Mouse (Mus musculus) granulocyte monocyte progenitor cell, adult 5-6 weeks (primary cell): ENCODE measurements at regions not wholly inside any gene's neighbourhood (a gene's known extent, or its start where the extent isn't known, plus 50 kb on each side); places are given as distances from the start of the nearest gene placed in this dataset.
"Not testable (repeated sequence)": the region's sequence is repeated elsewhere in the genome, so short reads cannot be mapped to it uniquely, and the experiment has no call there.

Source experiments
- ATAC-seq: replicated peaks from 2 replicates; pipeline ENCODE4 v1.8.0; 2016; ENCODE audit warnings: mild to moderate bottlenecking, moderate TSS enrichment, inconsistent platforms; ENCODE audit not compliant: poor library complexity, severe bottlenecking

DNA sequence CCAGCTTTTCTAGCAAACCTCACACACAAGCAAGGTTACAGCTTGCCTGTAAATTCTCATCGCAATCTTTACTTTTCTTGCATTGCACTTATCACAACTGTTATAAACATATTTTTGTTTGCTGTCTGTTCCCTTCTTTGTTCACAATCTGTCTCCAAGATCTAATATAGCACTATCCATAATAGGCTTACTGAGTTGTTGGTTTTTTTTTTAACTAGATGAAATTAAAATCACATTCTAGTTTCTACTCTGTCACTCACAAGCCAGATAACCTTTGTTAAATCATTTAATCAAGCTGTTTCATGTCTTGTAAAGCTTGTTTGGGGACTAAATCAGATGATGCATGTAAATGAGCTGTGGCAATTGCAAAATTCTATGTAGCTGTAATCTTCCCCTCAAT, 180.1 kb upstream of the Gm10306 start:
- ATAC-seq = no peak

DNA sequence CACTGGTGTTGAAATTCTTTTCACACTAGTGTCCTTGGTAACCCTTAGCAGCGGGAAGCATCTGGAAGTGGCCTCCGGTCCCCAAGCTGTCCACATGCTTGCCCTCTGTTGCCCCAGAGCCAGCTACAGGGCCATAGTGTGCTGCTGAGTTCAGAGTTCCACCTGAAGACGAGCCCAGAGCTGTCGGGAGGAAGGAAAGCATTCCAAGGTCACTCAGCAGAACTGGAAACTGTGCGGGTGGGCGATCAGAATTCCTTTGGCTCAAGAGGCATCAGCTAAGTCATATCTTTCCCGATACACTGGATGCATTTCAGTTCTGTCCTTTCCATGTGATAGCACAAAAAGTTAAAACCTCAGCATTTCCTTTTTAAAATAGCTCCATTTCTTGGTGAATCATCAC, 170.6 kb upstream of the Gm10306 start:
- no peak for ATAC-seq

DNA sequence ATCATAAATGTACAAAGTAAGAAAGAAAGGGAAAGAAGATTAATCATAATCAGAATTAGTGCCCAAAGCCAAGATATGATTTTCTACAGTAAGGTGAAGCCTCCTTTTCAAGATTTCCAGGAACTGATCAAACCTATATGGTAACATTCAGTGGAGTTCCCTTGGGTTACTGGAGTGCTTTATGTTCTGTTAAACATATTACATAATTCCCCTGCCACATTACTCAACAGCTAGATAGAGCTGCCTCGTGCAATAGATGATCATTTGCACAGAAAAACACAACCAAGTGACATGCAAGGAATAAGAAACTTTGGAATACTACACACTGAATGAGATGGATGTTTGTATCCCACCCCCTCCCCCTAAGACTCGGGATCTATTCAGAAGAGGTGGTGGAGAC, 168.0 kb upstream of the Gm10306 start:
- ATAC-seq = peak; percentile 83

DNA sequence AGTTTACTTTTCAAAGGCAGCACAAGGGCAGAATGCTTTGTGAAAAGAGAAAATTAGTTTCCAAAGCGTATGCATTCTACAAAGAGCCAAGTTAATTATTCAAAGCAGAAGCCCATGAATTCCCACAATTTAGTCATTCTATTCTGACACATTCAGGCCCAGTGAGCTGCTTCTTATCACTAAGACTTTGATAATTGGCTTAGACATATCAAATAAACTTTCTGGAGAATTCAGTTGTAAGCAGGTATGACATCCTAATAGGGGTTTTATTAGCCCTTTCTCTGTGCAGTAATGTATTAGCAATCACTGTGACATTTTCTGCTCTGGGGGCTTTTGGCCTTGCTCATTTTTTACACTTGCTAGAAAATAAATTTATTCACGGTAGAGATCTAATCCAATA, 161.9 kb upstream of the Gm10306 start:
- no peak for ATAC-seq

DNA sequence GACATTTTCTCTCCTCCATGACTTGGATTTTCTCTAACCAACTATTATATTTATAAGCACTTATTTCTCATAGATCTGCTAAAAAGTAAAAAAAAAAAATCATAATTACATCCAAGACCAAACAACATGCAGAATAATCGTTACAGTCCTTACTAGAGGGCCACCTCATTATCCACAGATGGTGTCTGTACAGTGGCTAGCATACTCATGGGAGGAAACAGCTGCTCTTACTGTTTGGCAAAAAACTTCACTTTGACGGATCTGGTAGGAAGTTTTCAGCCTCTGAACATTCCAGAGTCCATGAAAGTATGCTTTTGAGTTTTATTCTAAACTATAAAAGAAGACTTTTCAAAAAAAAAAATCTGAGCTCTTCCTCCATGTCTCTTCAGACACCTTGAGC, 159.1 kb upstream of the Gm10306 start:
- no peak for ATAC-seq

DNA sequence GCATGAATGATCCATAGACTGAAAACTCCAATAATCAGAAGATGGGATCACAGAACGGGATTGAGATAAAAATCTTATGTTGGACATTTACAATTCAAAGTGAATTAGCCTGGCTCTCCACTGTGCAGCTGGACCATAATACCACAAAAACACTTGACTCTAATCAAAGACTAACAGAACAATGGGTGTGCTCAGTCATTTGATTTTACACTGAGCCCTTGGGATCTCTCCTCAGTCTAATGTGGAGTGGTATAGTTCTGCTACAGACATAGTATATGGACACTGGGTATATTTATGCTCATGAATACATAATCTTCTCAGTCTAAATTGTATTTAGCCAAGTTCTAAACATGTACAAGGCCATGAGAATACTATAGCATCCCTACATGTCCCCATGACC, 149.4 kb upstream of the Gm10306 start:
- ATAC-seq = no peak

DNA sequence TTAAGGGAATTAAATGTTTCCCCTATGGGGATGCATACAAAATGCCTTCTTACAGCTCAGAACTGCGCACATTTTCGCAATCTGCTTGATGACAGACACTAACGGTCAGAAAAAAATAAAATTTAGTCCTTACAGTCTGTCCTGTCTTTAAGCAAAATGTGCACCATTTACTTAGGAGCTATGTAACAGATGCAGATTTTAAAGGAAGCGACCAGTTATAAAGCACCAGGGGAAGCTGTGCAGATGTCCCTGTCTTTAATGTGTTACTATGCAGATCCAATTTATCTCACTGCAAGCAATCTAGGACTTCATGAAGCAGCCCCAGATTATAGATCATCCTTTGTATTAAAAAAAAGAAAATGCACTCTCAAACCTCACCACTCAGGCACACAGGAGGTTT, 148.8 kb upstream of the Gm10306 start:
- ATAC-seq = no peak

DNA sequence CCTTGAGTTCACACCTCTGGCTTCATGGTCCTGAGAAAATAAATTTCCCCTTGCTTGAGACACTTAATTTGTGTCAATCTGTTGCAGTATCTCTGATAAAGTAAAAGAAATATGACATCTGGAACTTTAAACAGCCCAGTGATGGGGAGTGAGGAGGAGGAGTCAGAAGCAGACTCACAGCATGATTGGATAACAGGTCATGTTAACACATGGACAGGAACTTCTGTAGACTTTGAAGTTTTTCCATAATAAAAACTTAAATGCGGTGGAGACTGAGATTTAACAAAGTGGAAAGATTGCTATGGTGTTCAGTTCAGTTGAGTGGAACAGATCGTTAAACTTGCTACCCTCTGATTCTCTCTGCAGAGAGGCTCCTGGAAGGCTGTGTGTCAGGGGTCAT, 143.7 kb upstream of the Gm10306 start:
- no peak for ATAC-seq

DNA sequence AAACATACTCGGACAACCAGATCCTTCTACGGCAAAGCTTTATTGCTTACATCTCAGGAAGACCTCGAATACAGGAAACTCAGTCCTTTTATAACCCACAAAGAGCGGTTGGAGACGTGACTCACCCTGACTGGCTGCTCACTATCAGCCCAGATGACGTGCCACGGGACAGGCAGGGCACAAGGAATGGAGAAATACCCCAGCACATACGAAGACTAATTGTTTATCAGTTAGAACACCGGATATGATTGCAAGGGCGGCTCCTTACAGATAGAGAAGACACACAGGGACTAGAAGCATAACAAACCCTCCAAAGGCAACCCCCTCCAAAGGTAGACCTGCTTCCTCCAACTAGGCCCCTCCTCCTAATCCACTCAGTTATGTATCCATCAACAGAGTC, 130.8 kb upstream of the Gm10306 start:
- not testable (repeated sequence) for ATAC-seq

DNA sequence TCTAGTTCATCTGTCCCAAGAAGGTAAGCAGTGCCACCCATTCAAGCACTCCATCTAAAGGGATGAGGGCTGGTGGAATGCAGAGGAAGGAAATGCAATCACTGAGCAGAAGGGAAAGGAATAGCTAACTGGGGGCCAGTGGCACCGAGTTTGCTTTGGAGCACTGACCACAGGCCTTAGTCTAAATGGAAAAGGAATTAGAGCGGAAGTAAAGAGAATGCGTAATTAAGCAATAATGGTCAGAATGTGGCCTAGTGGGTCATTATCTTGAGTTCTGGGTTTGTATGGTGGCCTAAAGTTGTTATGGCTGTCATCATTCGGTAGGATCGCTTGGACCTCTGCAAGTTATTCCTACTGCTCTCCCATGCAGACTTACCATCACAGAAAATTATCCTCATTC, 128.8 kb upstream of the Gm10306 start:
- ATAC-seq = no peak

DNA sequence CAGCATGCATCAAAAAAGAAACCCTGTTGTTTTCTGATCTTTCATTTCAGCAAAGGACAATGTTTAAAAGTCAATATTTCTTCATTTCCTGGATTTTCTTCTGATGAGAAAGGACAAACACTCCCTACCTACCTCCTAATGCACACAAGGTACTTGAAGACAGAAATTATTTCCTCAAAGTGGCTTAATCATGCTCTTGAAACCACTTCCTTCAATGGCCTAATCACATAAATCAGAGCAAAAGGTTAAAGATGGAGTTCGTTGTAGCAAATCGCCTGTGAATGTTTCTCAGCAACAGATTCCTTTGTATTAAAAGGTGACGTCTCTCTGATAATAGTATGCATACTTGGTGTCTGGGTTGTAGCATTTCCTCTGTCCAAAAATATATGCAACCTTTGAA, 124.3 kb upstream of the Gm10306 start:
- no peak for ATAC-seq

DNA sequence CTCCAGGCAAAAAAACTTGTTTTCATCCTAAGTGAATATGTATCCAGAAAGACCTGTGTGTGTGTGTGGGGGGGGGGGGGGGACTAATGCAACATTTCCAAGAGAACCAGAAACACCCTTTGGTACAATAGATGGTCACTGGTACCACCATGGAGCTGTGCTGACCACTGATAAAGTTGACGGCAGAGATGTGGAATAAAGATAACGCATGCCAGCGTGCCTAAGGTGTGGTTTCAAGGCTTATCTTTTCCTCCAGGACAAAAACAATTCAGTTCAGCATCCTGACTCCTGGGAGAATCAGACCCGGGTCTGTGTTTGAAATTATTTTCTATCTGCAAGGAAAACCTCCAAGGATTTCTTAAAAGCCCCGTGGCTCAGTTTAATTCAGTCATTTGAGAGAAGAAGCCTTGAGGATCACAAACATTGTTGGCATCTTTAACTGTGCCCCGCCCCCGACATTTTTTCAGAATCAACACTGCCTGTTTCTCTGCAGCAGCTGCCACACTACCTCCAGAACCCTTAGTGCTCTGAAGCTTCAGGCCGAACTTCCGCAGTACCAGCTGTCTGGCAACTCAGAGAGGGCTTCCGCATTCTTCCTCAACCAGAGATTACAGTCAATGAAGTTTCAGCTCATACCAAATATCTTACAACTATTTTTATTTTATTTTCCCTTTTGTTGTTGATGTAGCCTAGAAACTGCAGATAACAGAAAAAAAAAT, 118.5 kb upstream of the Gm10306 start:
- peak; percentile 69; the same call in 1 of the 2 replicates for ATAC-seq

DNA sequence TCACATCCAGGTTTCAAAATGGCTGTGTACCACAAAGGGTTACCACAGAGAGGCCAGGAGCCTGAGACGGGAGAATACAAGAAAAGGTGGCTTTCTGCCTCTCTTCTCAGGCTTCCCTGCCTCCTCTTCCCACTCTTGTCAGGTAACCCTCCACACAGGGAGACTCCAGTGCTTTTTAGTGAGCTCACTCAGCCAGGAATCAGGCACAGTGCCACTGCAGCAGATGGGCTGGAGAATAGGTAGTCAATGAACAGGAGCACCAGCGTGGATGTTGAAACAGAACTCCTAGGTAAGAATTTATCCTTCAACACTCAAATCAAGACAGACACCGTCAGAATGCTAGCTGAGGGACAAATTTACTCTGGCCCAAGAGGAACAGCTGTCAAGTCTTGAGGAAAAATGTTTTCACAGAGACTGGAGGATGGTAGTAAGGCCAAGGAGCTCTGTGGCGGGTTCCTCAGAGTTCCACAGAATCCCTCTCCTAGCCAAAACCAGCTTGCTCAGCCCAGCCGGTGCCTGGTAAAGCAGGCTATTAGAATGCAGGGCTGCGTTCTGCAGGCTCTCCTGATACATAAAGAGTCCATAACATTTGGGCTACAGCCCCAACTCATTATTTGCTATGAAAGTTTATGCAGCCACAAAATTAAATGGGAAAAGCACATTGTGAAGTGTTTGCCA, 117.0 kb upstream of the Gm10306 start:
- ATAC-seq = no peak

DNA sequence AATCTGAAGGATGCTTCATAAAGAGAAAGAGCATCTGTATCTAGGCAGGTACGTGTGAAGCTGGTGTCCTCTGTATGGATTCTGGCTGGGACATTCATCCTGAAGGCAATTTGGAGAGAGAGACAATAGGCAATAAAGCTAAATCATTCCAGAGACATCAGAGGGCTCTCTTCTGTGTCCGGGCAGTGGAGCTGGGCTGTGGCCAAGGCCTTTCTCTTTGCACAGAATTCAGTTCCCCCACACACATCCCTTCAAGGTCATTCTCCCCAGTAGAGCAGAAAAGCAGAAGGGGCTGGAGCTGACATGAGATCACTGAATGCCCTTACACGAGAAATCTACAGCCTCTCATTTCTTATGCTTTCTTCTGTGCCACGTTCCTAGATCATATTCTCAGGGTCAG, 109.7 kb upstream of the Gm10306 start:
- no peak for ATAC-seq
